Mouse (Mus musculus) hindbrain, postnatal 0 days (tissue): ENCODE results near the gene Gtf2ird1. TPM values are rescaled to one million over a fixed set of nuclear protein-coding genes. Genes with fewer than 3 reads are reported as not detected.
"Not testable (repeated sequence)": the region's sequence is repeated elsewhere in the genome, so short reads cannot be mapped to it uniquely, and the experiment has no call there.

ENCODE experiments used
- ATAC-seq: fragments of 200-750 bp; cut with Nextera tagmentation; 2 replicates; pipeline ENCODE4 v1.8.0; 2017; ENCODE audit warnings: mild to moderate bottlenecking, moderate TSS enrichment, moderate library complexity
- DNase-seq: peaks from one replicate; pipeline ENCODE4 v3.0.0-alpha.2; 2015; ENCODE audit warnings: low spot score
- H3K27ac ChIP-seq: fragments of 300-500 bp; sonication (generic); 2 replicates; pipeline ENCODE4 v1.5.1; 2014; ENCODE audit warnings: mild to moderate bottlenecking
- H3K27me3 ChIP-seq: fragments of 300-500 bp; sonication (generic); 2 replicates; pipeline ENCODE4 v1.6.1; 2014; ENCODE audit warnings: low read length, mixed read lengths; ENCODE audit not compliant: insufficient read depth
- H3K36me3 ChIP-seq: fragments of 300-500 bp; sonication (generic); 2 replicates; pipeline ENCODE4 v1.6.1; 2014; ENCODE audit warnings: low read length, mixed read lengths; ENCODE audit not compliant: insufficient read depth
- H3K4me1 ChIP-seq: fragments of 300-500 bp; sonication (generic); 2 replicates; pipeline ENCODE4 v1.6.1; 2014; ENCODE audit warnings: antibody characterized with exemption, low read length, mixed read lengths; ENCODE audit not compliant: insufficient read depth
- H3K4me2 ChIP-seq: fragments of 300-500 bp; sonication (generic); 2 replicates; pipeline ENCODE4 v1.6.1; 2014; ENCODE audit warnings: low read depth, mild to moderate bottlenecking, low read length, moderate library complexity, mixed read lengths
- H3K4me3 ChIP-seq: fragments of 300-500 bp; sonication (generic); 2 replicates; pipeline ENCODE4 v1.5.1; 2014; ENCODE audit warnings: low read length
- H3K9ac ChIP-seq: fragments of 300-500 bp; sonication (generic); replicated peaks from 2 replicates; pipeline ENCODE4 v1.6.1; 2014; ENCODE audit warnings: mild to moderate bottlenecking, low read length, moderate library complexity, mixed read lengths
- H3K9me3 ChIP-seq: fragments of 300-500 bp; sonication (generic); 2 replicates; pipeline ENCODE4 v1.6.1; 2016; ENCODE audit warnings: low read length, mixed read lengths
- CTCF ChIP-seq: IDR thresholded peaks from 2 replicates; pipeline ENCODE4 v1.5.1; 2016; ENCODE audit warnings: antibody characterized with exemption, control low read depth, low read depth
- WGBS: fragments of 180-500 bp; shearing (Covaris S2); extraction: QIAGEN DNeasy Blood & Tissue Kit; methylation state at CpG from one replicate; pipeline ENCODE4 v1.1.7; 2014; 5-methylcytosine and 5-hydroxymethylcytosine counted together
- polyA plus RNA-seq: library from polyadenylated mRNA; unstranded; fragments of >200 nt; fragmentation: Nextera tagmentation; extraction: Ambion mirVana; gene quantifications from 2 replicates; pipeline ENCODE4 v1.2.1, GENCODE M21; 2015
- total RNA-seq: library from RNA; depleted of rRNA; stranded (reverse); fragments of >200 nt; gene quantifications from 2 replicates; pipeline ENCODE4 v1.2.3, GENCODE M21; 2014

The Gtf2ird1 gene
- total and polyA plus RNA-seq, 2 experiments from 2014 or later: 46.4 to 57.7 TPM

DNA sequence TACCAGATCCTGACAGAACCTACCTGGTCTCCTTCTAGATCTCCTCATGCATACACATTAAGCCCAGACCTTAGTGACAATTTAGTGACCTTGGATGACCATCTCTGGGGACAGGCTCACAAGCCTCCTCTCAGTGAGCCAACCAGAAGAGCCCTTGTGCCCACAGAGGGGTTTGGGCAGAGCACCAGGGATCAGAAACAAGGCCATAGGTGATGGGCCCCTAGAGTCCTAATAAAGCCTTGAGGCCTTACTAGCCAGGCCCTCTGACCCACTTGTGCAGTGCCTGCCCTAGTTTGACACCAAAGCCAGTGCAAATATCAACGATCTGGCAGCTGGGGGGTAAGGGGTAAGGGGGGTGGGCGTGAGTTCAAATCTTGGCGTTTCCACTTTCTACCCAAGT, 1.9 kb upstream of the Gtf2ird1 start:
- H3K27ac ChIP-seq: no peak overlapping the region

DNA sequence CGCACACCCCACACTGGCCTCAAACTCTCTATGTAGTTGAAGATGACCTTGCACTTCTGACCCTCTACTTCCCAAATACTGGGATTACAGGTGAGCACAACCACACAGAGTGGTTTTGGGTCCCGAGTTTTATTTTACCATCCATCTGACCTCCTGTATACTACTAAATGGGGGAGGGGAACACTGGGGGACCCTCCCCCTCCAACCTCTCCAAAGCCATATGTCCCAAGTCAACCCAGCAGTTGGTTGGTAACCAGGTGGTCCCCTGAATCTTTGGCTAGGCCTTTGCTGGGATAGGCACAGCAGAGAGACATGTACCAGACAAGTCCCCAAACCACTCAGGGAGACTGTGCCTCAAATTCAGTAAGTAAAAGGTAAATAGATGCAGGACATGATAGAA, 855 bp upstream of the Gtf2ird1 start:
- no peaks in the 10 kb centered on the region for H3K36me3 ChIP-seq
- H3K4me1 ChIP-seq: peaks cover 4% of the 10 kb centered on the region; the same call in 1 of the 2 replicates
- no peak overlapping the region for H3K4me2 ChIP-seq
- peak overlapping the region; percentile 95; the same call in 1 of the 2 replicates for H3K27ac ChIP-seq
- TF ChIP-seq CTCF: no peak
- no peaks in the 10 kb centered on the region for H3K27me3 ChIP-seq
- 94% methylated on average over 2 of the region's 2 CpGs for WGBS
- ATAC-seq (no peak), DNase-seq (no peak)
- no peak overlapping the region for H3K9ac ChIP-seq
- no peak overlapping the region for H3K4me3 ChIP-seq
- H3K9me3 ChIP-seq: no peaks in the 10 kb centered on the region

More for the DNA sequence above, 1.9 kb upstream of the Gtf2ird1 start:
- DNase-seq: no peak
- TF ChIP-seq CTCF: no peak
- H3K4me3 ChIP-seq: no peak overlapping the region
- no peak overlapping the region for H3K9ac ChIP-seq
- no peak overlapping the region for H3K4me2 ChIP-seq
- no peaks in the 10 kb centered on the region for H3K36me3 ChIP-seq
- H3K4me1 ChIP-seq: peaks cover 4% of the 10 kb centered on the region; the same call in 1 of the 2 replicates
- 91% methylated on average over 3 of the region's 3 CpGs for WGBS
- no peaks in the 10 kb centered on the region for H3K27me3 ChIP-seq
- no peak for ATAC-seq
- no peaks in the 10 kb centered on the region for H3K9me3 ChIP-seq

GRCm38 (mm10) chr5:134455914-134456423, 547 bp downstream of the Gtf2ird1 start:
- Histone ChIP-seq H3K27ac (peak overlapping the region; percentile 95), H3K9me3 (no peaks in the 10 kb centered on the region), H3K9ac (peak overlapping the region; percentile 91), H3K4me1 (peaks cover 4% of the 10 kb centered on the region; the same call in 1 of the 2 replicates), H3K36me3 (no peaks in the 10 kb centered on the region), H3K4me3 (peak overlapping the region; percentile 79), H3K27me3 (no peaks in the 10 kb centered on the region), H3K4me2 (peak overlapping the region; percentile 93)
- WGBS: 0% methylated on average over 17 of the region's 17 CpGs
- peak; percentile 75 for ATAC-seq
- no peak for TF ChIP-seq CTCF
- DNase-seq: peak; percentile 82

DNA sequence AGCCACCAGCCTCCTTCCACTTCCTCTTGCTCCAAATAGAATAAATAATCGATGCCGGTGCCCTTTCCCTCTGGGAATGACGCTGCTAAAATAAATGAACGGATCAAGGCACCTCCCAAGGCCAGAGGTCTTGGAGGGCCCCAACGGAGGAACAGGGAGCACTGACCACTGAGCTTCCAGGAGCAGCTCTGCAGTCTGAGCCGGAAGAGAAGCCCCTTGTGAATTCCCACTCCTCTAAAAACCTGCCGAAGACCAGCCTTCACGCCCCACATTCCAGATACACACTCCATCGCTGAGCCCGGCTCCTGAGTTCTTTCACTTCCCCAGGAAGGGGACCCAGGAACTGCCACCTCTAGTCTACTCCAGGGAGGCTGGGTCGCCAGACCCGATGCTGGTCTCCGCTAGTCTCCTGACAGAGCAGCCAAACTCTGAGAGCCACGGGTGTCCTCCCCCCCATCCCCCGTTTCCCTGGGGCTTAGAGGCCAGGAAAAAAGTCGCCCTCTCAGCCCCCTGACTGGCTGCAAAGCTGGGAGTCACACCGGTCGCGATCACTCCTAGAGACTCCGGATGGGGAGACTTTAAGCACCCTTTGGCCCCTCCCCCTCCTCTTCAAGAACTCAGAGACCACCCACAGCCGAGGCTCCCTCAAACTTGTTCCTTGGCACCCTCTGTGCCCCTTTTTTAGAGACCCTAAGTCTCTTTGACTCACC, 1.2 kb downstream of the Gtf2ird1 start:
- H3K9ac ChIP-seq: peak overlapping the region; percentile 91
- peak overlapping the region; percentile 93 for H3K4me2 ChIP-seq
- ATAC-seq (peak; percentile 6), DNase-seq (peak; percentile 60)
- no peaks in the 10 kb centered on the region for H3K9me3 ChIP-seq
- H3K27ac ChIP-seq: peak overlapping the region; percentile 95
- WGBS: 0% methylated on average over 21 of the region's 21 CpGs
- peaks cover 4% of the 10 kb centered on the region; the same call in 1 of the 2 replicates for H3K4me1 ChIP-seq
- TF ChIP-seq CTCF: no peak
- no peaks in the 10 kb centered on the region for H3K27me3 ChIP-seq
- peak overlapping the region; percentile 79 for H3K4me3 ChIP-seq
- H3K36me3 ChIP-seq: no peaks in the 10 kb centered on the region

DNA sequence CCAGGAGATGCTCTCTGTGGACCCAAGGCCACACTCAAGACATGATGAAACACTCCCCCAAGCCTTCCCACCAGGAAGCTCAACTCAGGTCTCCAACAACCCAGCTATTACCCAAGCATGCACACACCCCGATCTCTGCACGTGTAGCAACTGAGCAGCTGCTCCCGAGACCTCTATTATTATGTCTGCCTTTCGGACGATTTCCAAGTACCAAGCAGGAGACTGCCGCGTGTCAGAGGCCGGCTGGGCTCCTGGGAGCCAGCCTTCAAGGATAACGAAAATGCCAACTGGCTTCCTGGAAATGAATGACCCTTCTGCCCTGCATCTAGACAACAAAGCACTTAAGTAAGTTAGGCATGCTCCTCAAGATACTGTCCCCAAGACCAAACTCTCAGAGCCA, 2.1 kb downstream of the Gtf2ird1 start:
- Histone ChIP-seq H3K4me2 (peak overlapping the region; percentile 93), H3K4me3 (peak overlapping the region; percentile 79), H3K9me3 (no peaks in the 10 kb centered on the region), H3K27me3 (no peaks in the 10 kb centered on the region), H3K9ac (peak overlapping the region; percentile 91; the same call in 1 of the 2 replicates), H3K27ac (peak overlapping the region; percentile 95; the same call in 1 of the 2 replicates), H3K4me1 (peaks cover 4% of the 10 kb centered on the region; the same call in 1 of the 2 replicates), H3K36me3 (no peaks in the 10 kb centered on the region)
- 5% methylated on average over 9 of the region's 9 CpGs for WGBS
- no peak for TF ChIP-seq CTCF
- DNase-seq (peak; percentile 34), ATAC-seq (no peak)

DNA sequence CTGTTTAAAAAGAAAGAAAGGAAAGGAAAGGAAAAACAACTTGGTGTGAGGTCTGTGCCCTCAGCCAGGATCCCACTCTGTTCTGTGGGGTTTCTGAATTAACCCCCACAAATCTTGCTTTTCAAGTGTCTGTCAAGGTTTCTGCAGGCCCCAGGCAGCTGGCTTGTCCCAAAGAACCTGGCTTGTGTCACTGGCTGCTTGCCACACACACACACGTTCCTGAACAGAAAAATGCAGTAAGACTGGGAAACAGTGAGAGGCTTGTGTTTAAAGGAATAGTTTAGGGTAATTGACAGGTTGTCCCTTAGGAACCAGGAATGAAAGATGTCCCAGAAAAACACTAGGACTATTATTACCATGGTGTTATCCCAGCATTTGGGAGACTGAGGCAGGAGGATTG, 2.9 kb downstream of the Gtf2ird1 start:
- TF ChIP-seq CTCF: no peak
- no peak overlapping the region for H3K9ac ChIP-seq
- no peak overlapping the region for H3K4me3 ChIP-seq
- DNase-seq (peak; percentile 51), ATAC-seq (no peak)
- 3% methylated on average over 1 of the region's 1 CpGs for WGBS
- peak overlapping the region; percentile 93; the same call in 1 of the 2 replicates for H3K4me2 ChIP-seq
- H3K9me3 ChIP-seq: no peaks in the 10 kb centered on the region
- peaks cover 4% of the 10 kb centered on the region; the same call in 1 of the 2 replicates for H3K4me1 ChIP-seq
- H3K27me3 ChIP-seq: no peaks in the 10 kb centered on the region
- no peak overlapping the region for H3K27ac ChIP-seq
- H3K36me3 ChIP-seq: no peaks in the 10 kb centered on the region

DNA sequence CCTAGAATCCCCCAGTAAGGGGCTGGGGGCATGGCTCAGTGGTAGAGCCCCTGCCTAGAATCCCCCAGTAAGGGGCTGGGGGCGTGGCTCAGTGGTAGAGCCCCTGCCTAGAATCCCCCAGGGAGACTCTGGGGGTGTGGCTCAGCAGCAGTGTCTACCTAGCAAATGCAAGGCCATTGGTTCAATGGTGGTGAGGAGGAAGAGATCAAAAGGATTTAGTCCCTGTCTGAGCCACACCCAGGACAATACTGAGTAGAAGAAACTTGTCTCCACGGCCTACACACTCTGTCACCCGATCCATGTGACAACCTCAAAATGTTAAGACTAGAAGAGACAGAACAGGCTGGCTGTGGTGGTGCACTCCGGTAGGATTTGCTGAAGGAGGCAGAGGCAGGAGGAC, 9.8 kb downstream of the Gtf2ird1 start:
- H3K27ac ChIP-seq, H3K9ac ChIP-seq, H3K9me3 ChIP-seq, H3K4me2 ChIP-seq, H3K4me1 ChIP-seq, DNase-seq, H3K36me3 ChIP-seq, H3K27me3 ChIP-seq, ATAC-seq, H3K4me3 ChIP-seq: not testable (repeated sequence)
- 91% methylated on average over 4 of the region's 4 CpGs for whole genome bisulfite sequencing
